Mouse (Mus musculus): ENCODE measurements at regions not wholly inside any gene's neighbourhood (a gene's known extent, or its start where the extent isn't known, plus 50 kb on each side); places are given as distances from the start of the nearest gene placed in this dataset.
"Not testable (repeated sequence)": the region's sequence is repeated elsewhere in the genome, so short reads cannot be mapped to it uniquely, and the experiment has no call there.

GRCm38 (mm10) chr9:41429236-41429635, 267.7 kb upstream of the Ubash3b start:
- Histone ChIP-seq H3K4me3 (ENCODE audit: insufficient read depth, low read depth, low read length) (no peak overlapping the region), H3K27ac (ENCODE audit: insufficient read depth, low read depth, low read length) (no peak overlapping the region), H3K4me1 (ENCODE audit: control insufficient read depth, insufficient read depth, low read length) (no peaks in the 10 kb centered on the region)
- WGBS, result 75% methylated on average over 4 of the region's 4 CpGs
- TF ChIP-seq CTCF (IDR thresholded peaks at IDR 0.05; ENCODE audit: insufficient read depth, low read depth, low read length) (no peak), POLR2A (IDR thresholded peaks at IDR 0.05; ENCODE audit: insufficient read depth, low read depth, low read length) (no peak)

- WGBS, result 93% methylated on average over 7 of the region's 7 CpGs
- Histone ChIP-seq H3K4me3 (ENCODE audit: insufficient read depth, low read depth, low read length) (no peak overlapping the region), H3K4me1 (ENCODE audit: control insufficient read depth, insufficient read depth, low read length) (no peaks in the 10 kb centered on the region), H3K27ac (ENCODE audit: insufficient read depth, low read depth, low read length) (no peak overlapping the region)
- TF ChIP-seq POLR2A (IDR thresholded peaks at IDR 0.05; ENCODE audit: insufficient read depth, low read depth, low read length), result no peak
Observed at GRCm38 (mm10) chr9:41426698-41427097, 265.2 kb upstream of the Ubash3b start.

GRCm38 (mm10) chr9:41425225-41425624, 263.7 kb upstream of the Ubash3b start:
- H3K4me3 ChIP-seq (ENCODE audit: insufficient read depth, low read depth, low read length), result no peak overlapping the region
- WGBS, result 86% methylated on average over 6 of the region's 6 CpGs
- no peaks in the 10 kb centered on the region for H3K4me1 ChIP-seq (ENCODE audit: control insufficient read depth, insufficient read depth, low read length)
- no peak overlapping the region for H3K27ac ChIP-seq (ENCODE audit: insufficient read depth, low read depth, low read length)
- no peak for TF ChIP-seq POLR2A (IDR thresholded peaks at IDR 0.05; ENCODE audit: insufficient read depth, low read depth, low read length)
- no peak for TF ChIP-seq CTCF (IDR thresholded peaks at IDR 0.05; ENCODE audit: insufficient read depth, low read depth, low read length)

- Histone ChIP-seq H3K4me1 (ENCODE audit: control insufficient read depth, insufficient read depth, low read length) (peaks cover 4% of the 10 kb centered on the region; the same call in 1 of the 2 replicates), H3K27ac (ENCODE audit: insufficient read depth, low read depth, low read length) (no peak overlapping the region), H3K4me3 (ENCODE audit: insufficient read depth, low read depth, low read length) (no peak overlapping the region)
- no peak for TF ChIP-seq POLR2A (IDR thresholded peaks at IDR 0.05; ENCODE audit: insufficient read depth, low read depth, low read length)
- WGBS, result 63% methylated on average over 3 of the region's 3 CpGs
Observed at GRCm38 (mm10) chr9:41413791-41414190, 252.3 kb upstream of the Ubash3b start.

GRCm38 (mm10) chr9:41413091-41413490, 251.6 kb upstream of the Ubash3b start:
- H3K4me3 ChIP-seq (ENCODE audit: insufficient read depth, low read depth, low read length); H3K4me1 ChIP-seq (ENCODE audit: control insufficient read depth, insufficient read depth, low read length); H3K27ac ChIP-seq (ENCODE audit: insufficient read depth, low read depth, low read length): not testable (repeated sequence)

DNA sequence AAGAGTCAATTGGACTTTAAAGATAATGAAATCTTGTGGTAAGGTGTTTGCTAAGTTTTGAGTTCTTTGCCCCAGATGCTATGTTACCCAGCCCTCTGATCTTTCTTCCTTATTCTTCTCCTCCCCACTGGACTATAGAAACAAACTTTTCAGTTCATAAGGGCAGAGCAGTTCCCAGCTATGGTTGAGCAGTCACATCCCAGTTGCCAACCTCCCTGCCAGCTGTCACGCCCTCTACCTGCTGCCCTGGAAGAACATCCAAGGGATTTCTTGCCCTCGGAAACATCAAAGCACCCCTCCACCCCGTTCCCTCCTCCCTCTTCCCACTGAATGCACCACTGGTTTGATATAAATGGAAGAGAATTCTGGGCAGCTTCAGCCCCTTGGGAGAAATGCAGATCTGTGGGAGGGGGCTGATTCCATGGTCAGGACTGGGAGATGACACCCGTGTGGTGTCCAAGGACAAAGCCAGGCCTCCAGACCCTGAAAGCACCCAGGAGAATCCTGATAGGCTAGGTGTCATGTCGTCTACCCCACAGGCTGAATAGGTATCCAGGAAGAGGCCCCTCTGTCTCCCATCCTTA, 250.8 kb upstream of the Ubash3b start:
- Histone ChIP-seq H3K4me1 (ENCODE audit: control insufficient read depth, insufficient read depth, low read length) (peaks cover 4% of the 10 kb centered on the region; the same call in 1 of the 2 replicates), H3K4me3 (ENCODE audit: insufficient read depth, low read depth, low read length) (no peak overlapping the region), H3K27ac (ENCODE audit: insufficient read depth, low read depth, low read length) (no peak overlapping the region)
- TF ChIP-seq POLR2A (IDR thresholded peaks at IDR 0.05; ENCODE audit: insufficient read depth, low read depth, low read length) (no peak), CTCF (IDR thresholded peaks at IDR 0.05; ENCODE audit: insufficient read depth, low read depth, low read length) (no peak)
- 51% methylated on average over 5 of the region's 5 CpGs for WGBS

- no peak for TF ChIP-seq CTCF (IDR thresholded peaks at IDR 0.05; ENCODE audit: insufficient read depth, low read depth, low read length)
- TF ChIP-seq POLR2A (IDR thresholded peaks at IDR 0.05; ENCODE audit: insufficient read depth, low read depth, low read length), result no peak
- WGBS, result 67% methylated on average over 2 of the region's 2 CpGs
Observed at GRCm38 (mm10) chr9:41408301-41408700, 246.8 kb upstream of the Ubash3b start.

DNA sequence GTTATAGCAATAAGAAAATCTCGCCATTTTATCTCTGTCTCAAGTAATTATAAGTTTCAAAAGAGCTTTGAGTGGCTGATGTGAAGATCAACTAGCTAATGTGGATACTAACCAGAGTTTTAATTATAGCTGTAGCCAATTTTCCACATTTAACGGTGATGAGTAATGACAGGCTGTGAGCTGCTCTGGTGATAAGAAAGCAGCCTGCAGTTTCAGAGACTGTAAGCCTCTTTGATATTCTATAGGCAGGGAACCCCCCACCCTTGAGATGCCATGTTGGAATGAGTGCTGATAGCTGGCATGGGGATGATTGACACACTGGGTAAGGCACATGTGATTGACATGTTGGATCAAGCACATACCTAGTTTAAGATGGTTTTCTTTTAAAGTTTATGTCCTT, 245.6 kb upstream of the Ubash3b start:
- H3K4me1 ChIP-seq (ENCODE audit: control insufficient read depth, insufficient read depth, low read length), result no peaks in the 10 kb centered on the region
- no peak overlapping the region for H3K27ac ChIP-seq (ENCODE audit: insufficient read depth, low read depth, low read length)
- no peak for TF ChIP-seq POLR2A (IDR thresholded peaks at IDR 0.05; ENCODE audit: insufficient read depth, low read depth, low read length)
- WGBS, result 47% methylated on average over 2 of the region's 2 CpGs
- H3K4me3 ChIP-seq (ENCODE audit: insufficient read depth, low read depth, low read length), result no peak overlapping the region

More at GRCm38 (mm10) chr9:41408301-41408700, 246.8 kb upstream of the Ubash3b start:
- Histone ChIP-seq H3K4me1 (ENCODE audit: control insufficient read depth, insufficient read depth, low read length) (peaks cover 4% of the 10 kb centered on the region; the same call in 1 of the 2 replicates), H3K4me3 (ENCODE audit: insufficient read depth, low read depth, low read length) (no peak overlapping the region), H3K27ac (ENCODE audit: insufficient read depth, low read depth, low read length) (no peak overlapping the region)

DNA sequence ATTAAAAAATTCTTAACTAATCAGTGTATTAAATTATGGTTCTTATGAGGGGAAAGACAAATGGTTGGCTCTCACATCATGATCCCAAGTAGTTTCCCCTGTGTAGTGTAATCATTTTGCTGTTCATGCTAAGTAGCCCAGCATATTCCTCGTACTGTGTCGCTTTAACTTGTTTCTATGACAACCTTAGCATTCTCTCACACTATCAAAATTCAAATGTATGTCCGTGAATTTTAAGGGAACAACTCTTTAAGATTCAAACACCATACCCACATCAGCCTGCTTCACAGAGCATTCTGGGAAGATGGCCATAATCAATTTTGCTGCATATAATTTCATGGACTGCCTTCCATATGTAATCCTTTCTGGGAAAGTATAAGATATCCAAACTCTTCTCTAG, 241.4 kb upstream of the Ubash3b start:
- H3K27ac ChIP-seq (ENCODE audit: insufficient read depth, low read depth, low read length), result no peak overlapping the region
- no peak overlapping the region for H3K4me3 ChIP-seq (ENCODE audit: insufficient read depth, low read depth, low read length)
- no peaks in the 10 kb centered on the region for H3K4me1 ChIP-seq (ENCODE audit: control insufficient read depth, insufficient read depth, low read length)
- TF ChIP-seq POLR2A (IDR thresholded peaks at IDR 0.05; ENCODE audit: insufficient read depth, low read depth, low read length) (no peak), CTCF (IDR thresholded peaks at IDR 0.05; ENCODE audit: insufficient read depth, low read depth, low read length) (no peak)
- 84% methylated on average over 3 of the region's 3 CpGs for WGBS

GRCm38 (mm10) chr9:41400950-41401349, 239.5 kb upstream of the Ubash3b start:
- 90% methylated on average over 6 of the region's 6 CpGs for WGBS

More at GRCm38 (mm10) chr9:41400950-41401349, 239.5 kb upstream of the Ubash3b start:
- no peak overlapping the region for H3K27ac ChIP-seq (ENCODE audit: insufficient read depth, low read depth, low read length)
- no peaks in the 10 kb centered on the region for H3K4me1 ChIP-seq (ENCODE audit: control insufficient read depth, insufficient read depth, low read length)
- H3K4me3 ChIP-seq (ENCODE audit: insufficient read depth, low read depth, low read length), result no peak overlapping the region
- TF ChIP-seq CTCF (IDR thresholded peaks at IDR 0.05; ENCODE audit: insufficient read depth, low read depth, low read length) (no peak), POLR2A (IDR thresholded peaks at IDR 0.05; ENCODE audit: insufficient read depth, low read depth, low read length) (no peak)
